8 mouse cellular contexts compared by ENCODE assay signal in genomic region chr8:120667561-120668373, GRCm38 (mm10). TPM values are rescaled to one million over a fixed set of nuclear protein-coding genes. Genes with fewer than 3 reads are reported as not detected.
DNase-seq lines count a peak whose midpoint lies in the region; ATAC-seq and TF ChIP-seq lines count a peak whose summit lies in the region.

Gm27021 (minus strand) TSS chr8:120668079.
Cox4i1 (plus strand) TSS chr8:120668222.

- H3K4me2 ChIP-seq in CH12.LX (ENCODE audit: insufficient read depth, low read depth, poor library complexity, severe bottlenecking) = peak within 1 kb of the TSS; percentile 100
- H3K4me2 ChIP-seq in forebrain, embryonic 12.5 days = peak within 1 kb of the TSS; percentile 83
- H3K4me2 ChIP-seq in heart, postnatal 0 days (ENCODE audit: low read depth, low read length) = peak within 1 kb of the TSS; percentile 88
- peak within 1 kb of the TSS; percentile 99 for H3K4me2 ChIP-seq in liver, embryonic 14.5 days (ENCODE audit: low read depth)
- H3K4me2 ChIP-seq in stomach, embryonic 15.5 days = peak within 1 kb of the TSS; percentile 85

- ATAC-seq in forebrain, embryonic 12.5 days (ENCODE audit: low FRiP score) = peak; percentile 93
- peak; percentile 96 for ATAC-seq in heart, postnatal 0 days (ENCODE audit: insufficient read depth, low read depth)
- ATAC-seq in liver, embryonic 14.5 days (ENCODE audit: insufficient read depth) = peak; percentile 94
- peak; percentile 94 for ATAC-seq in stomach, embryonic 15.5 days (ENCODE audit: insufficient read depth, low FRiP score, low read depth)

- no peaks in the 10 kb centered on the region for H3K27me3 ChIP-seq in CH12.LX (replicated peaks)
- H3K27me3 ChIP-seq in forebrain, embryonic 12.5 days = no peaks in the 10 kb centered on the region
- no peaks in the 10 kb centered on the region for H3K27me3 ChIP-seq in heart, postnatal 0 days (ENCODE audit: control insufficient read depth, insufficient read depth, low read length)
- no peaks in the 10 kb centered on the region for H3K27me3 ChIP-seq in liver, embryonic 14.5 days (ENCODE audit: control insufficient read depth, insufficient read depth, low read length)
- no peaks in the 10 kb centered on the region for H3K27me3 ChIP-seq in stomach, embryonic 15.5 days (replicated peaks)

- peak within 1 kb of the TSS; percentile 100 for H3K9ac ChIP-seq in CH12.LX (ENCODE audit: insufficient read depth, low read depth)
- H3K9ac ChIP-seq in forebrain, embryonic 12.5 days = peak within 1 kb of the TSS; percentile 96
- peak within 1 kb of the TSS; percentile 99 for H3K9ac ChIP-seq in heart, postnatal 0 days (replicated peaks; ENCODE audit: low read depth, low read length)
- H3K9ac ChIP-seq in liver, embryonic 14.5 days (replicated peaks) = peak within 1 kb of the TSS; percentile 89
- peak within 1 kb of the TSS; percentile 96 for H3K9ac ChIP-seq in stomach, embryonic 15.5 days

- in situ Hi-C loops in CH12.LX (cut with MboI; ENCODE audit: low pct_ligation_motif_present, low pct_unique_long_range_greater_than_20kb, low sequenced_read_pairs) = no loop called here

- no peaks in the 10 kb centered on the region for H3K9me3 ChIP-seq in CH12.LX (replicated peaks; ENCODE audit: low read length)
- no peaks in the 10 kb centered on the region for H3K9me3 ChIP-seq in forebrain, embryonic 12.5 days
- no peaks in the 10 kb centered on the region for H3K9me3 ChIP-seq in heart, postnatal 0 days (replicated peaks; ENCODE audit: control insufficient read depth, low read length)
- no peaks in the 10 kb centered on the region for H3K9me3 ChIP-seq in liver, embryonic 14.5 days (ENCODE audit: control insufficient read depth, low read length)
- H3K9me3 ChIP-seq in stomach, embryonic 15.5 days = no peaks in the 10 kb centered on the region

- H3K36me3 ChIP-seq in CH12.LX (replicated peaks in 1 of 2; ENCODE audit: control insufficient read depth in 1 of 2, insufficient read depth in 1 of 2, low read length in 1 of 2) = peaks cover 32 to 59% of the 10 kb centered on the region in 2 experiments
- peaks cover 31% of the 10 kb centered on the region for H3K36me3 ChIP-seq in forebrain, embryonic 12.5 days (replicated peaks)
- peaks cover 36% of the 10 kb centered on the region for H3K36me3 ChIP-seq in heart, postnatal 0 days (replicated peaks; ENCODE audit: control insufficient read depth, insufficient read depth, low read length)
- H3K36me3 ChIP-seq in liver, embryonic 14.5 days (replicated peaks; ENCODE audit: control insufficient read depth, insufficient read depth, low read depth) = peaks cover 26% of the 10 kb centered on the region
- peaks cover 25% of the 10 kb centered on the region for H3K36me3 ChIP-seq in stomach, embryonic 15.5 days

- WGBS in forebrain, embryonic 12.5 days = under 1% methylated on average over 95 of the region's 105 CpGs
- 0% methylated on average over 72 of the region's 105 CpGs for WGBS in heart, postnatal 0 days
- under 1% methylated on average over 105 of the region's 105 CpGs for WGBS in liver, embryonic 14.5 days (ENCODE audit: insufficient replicate concordance)
- WGBS in stomach, embryonic 15.5 days = under 1% methylated on average over 105 of the region's 105 CpGs

- peaks cover 16 to 52% of the 10 kb centered on the region in 2 experiments for H3K4me1 ChIP-seq in CH12.LX (ENCODE audit: control insufficient read depth in 1 of 2, insufficient read depth in 2 of 2)
- peaks cover 51% of the 10 kb centered on the region for H3K4me1 ChIP-seq in forebrain, embryonic 12.5 days
- peaks cover 28% of the 10 kb centered on the region for H3K4me1 ChIP-seq in heart, postnatal 0 days (ENCODE audit: control insufficient read depth, insufficient read depth)
- H3K4me1 ChIP-seq in liver, embryonic 14.5 days (replicated peaks; ENCODE audit: control insufficient read depth in 2 of 2, insufficient read depth in 2 of 2, low read length in 1 of 2) = peaks cover 11 to 18% of the 10 kb centered on the region in 2 experiments
- H3K4me1 ChIP-seq in stomach, embryonic 15.5 days = peaks cover 47% of the 10 kb centered on the region

- TF ChIP-seq POLR2A in CH12.LX (IDR thresholded peaks at IDR 0.05; ENCODE audit: low read depth, low read length) = peak; percentile 98

- DNase-seq in CH12.LX (ENCODE audit: extremely low read depth) = peak; percentile 90
- peak; percentile 85 for DNase-seq in c-Kit-positive CD71-positive TER-119-negative erythroid progenitor cells, embryonic 14.5 days (ENCODE audit: low read depth)
- DNase-seq in heart, postnatal 0 days (ENCODE audit: low spot score) = peak; percentile 95
- peak; percentile 95 to 98 for DNase-seq in kidney, postnatal 36 days
- DNase-seq in liver, embryonic 14.5 days (ENCODE audit: low read depth in 3 of 3, low spot score in 3 of 3) = peak; percentile 87 to 90 (median 88)
- DNase-seq in neural tube, embryonic 10.5 days (ENCODE audit: extremely low spot score, low spot score) = peak; percentile 97

- TF ChIP-seq CTCF in CH12.LX (conservative IDR thresholded peaks at IDR 0.05 in 1 of 2, IDR thresholded peaks at IDR 0.05 in 1 of 2; ENCODE audit: low read depth in 2 of 2, low read length in 2 of 2) = no peak
- TF ChIP-seq CTCF in heart, postnatal 0 days (IDR thresholded peaks at IDR 0.05; ENCODE audit: low read depth) = no peak
- TF ChIP-seq CTCF in liver, embryonic 14.5 days (IDR thresholded peaks at IDR 0.05; ENCODE audit: low read depth) = peak; percentile 31

- peak within 1 kb of the TSS; percentile 80 to 97 (median 96) for H3K4me3 ChIP-seq in CH12.LX (replicated peaks in 1 of 3; ENCODE audit: low read depth in 2 of 3, low read length in 2 of 3, poor library complexity in 1 of 3)
- peak within 1 kb of the TSS; percentile 94 for H3K4me3 ChIP-seq in forebrain, embryonic 12.5 days (replicated peaks)
- peak within 1 kb of the TSS; percentile 87 for H3K4me3 ChIP-seq in heart, postnatal 0 days (ENCODE audit: low read depth, low read length)
- peak within 1 kb of the TSS; percentile 86 to 95 for H3K4me3 ChIP-seq in liver, embryonic 14.5 days (ENCODE audit: insufficient read depth in 1 of 2, low read depth in 2 of 2, low read length in 2 of 2)
- peak within 1 kb of the TSS; percentile 97 for H3K4me3 ChIP-seq in stomach, embryonic 15.5 days (replicated peaks)

- H3K79me2 ChIP-seq in CH12.LX (replicated peaks; ENCODE audit: control insufficient read depth, extremely low read depth, insufficient read depth, poor library complexity, severe bottlenecking) = peaks cover 61% of the 10 kb centered on the region

- dilution Hi-C loops in CH12.LX (cut with MboI; ENCODE audit: extremely low pct_ligation_motif_present, extremely low pct_unique_long_range_greater_than_20kb, low sequenced_read_pairs) = no loop called here

- peak within 1 kb of the TSS; percentile 62 for H3K27ac ChIP-seq in CH12.LX (ENCODE audit: insufficient read depth, low read depth)
- H3K27ac ChIP-seq in forebrain, embryonic 12.5 days = peak within 1 kb of the TSS; percentile 88
- peak within 1 kb of the TSS; percentile 98 for H3K27ac ChIP-seq in heart, postnatal 0 days (ENCODE audit: low read depth)
- H3K27ac ChIP-seq in liver, embryonic 14.5 days = peak within 1 kb of the TSS; percentile 86
- H3K27ac ChIP-seq in stomach, embryonic 15.5 days = peak within 1 kb of the TSS; percentile 84

- no peak for TF ChIP-seq EP300 in CH12.LX (IDR thresholded peaks at IDR 0.05; ENCODE audit: low read length)
- TF ChIP-seq EP300 in heart, postnatal 0 days (IDR thresholded peaks at IDR 0.05; ENCODE audit: low read depth) = no peak
- no peak for TF ChIP-seq EP300 in liver, embryonic 14.5 days (IDR thresholded peaks at IDR 0.05; ENCODE audit: low read depth)

- TF ChIP-seq RAD21 in CH12.LX (IDR thresholded peaks at IDR 0.05; ENCODE audit: low read depth, low read length) = no peak

TF ChIP-seq in CH12.LX, 34 proteins besides CTCF, POLR2A, EP300 and RAD21 (continues in another document):
- TF ChIP-seq POLR2AphosphoS2 (IDR thresholded peaks at IDR 0.05; ENCODE audit: low read depth, low read length) = peak; percentile 87; the same call in 1 of the 2 replicates
- TF ChIP-seq PAX5 (IDR thresholded peaks at IDR 0.05; ENCODE audit: low read length) = no peak
- TF ChIP-seq ELF1 (IDR thresholded peaks at IDR 0.05; ENCODE audit: low read depth, low read length) = peak; percentile 86
- TF ChIP-seq HCFC1 (IDR thresholded peaks at IDR 0.05; ENCODE audit: low read depth, low read length) = peak; percentile 74
- 0 out of 2 replicates have a peak, but pooled peaks have one; percentile 24 for TF ChIP-seq MXI1 (IDR thresholded peaks at IDR 0.05; ENCODE audit: low read depth, low read length)
- no peak for TF ChIP-seq NRF1 (IDR thresholded peaks at IDR 0.05; ENCODE audit: low read depth, low read length)
- peak; percentile 91 for TF ChIP-seq ZMIZ1 (IDR thresholded peaks at IDR 0.05; ENCODE audit: low read depth, low read length)
- TF ChIP-seq CHD2 (IDR thresholded peaks at IDR 0.05; ENCODE audit: low read length) = peak; percentile 96
- TF ChIP-seq NELFE (IDR thresholded peaks at IDR 0.05; ENCODE audit: low read depth, low read length) = peak; percentile 92
- peak; percentile 40; the same call in 1 of the 2 replicates for TF ChIP-seq MAX (IDR thresholded peaks at IDR 0.05; ENCODE audit: low read length)
- no peak for TF ChIP-seq JUN (IDR thresholded peaks at IDR 0.05; ENCODE audit: insufficient read depth, low read depth, low read length)

RNA-seq across cellular contexts. Expression of gene Gm27021, which starts in this region (rescaled TPM):
- 0.97 and 1.1 TPM in 2 replicates for total RNA-seq in CH12.LX (2012; rRNA removed)
- 0.49 and 1.0 TPM in 2 replicates for total RNA-seq in CH12.LX (2014; rRNA removed)
- polyA plus RNA-seq in CH12.LX (2012; ENCODE audit: insufficient read length, low read depth) = 0.49 TPM in 1 of 2 replicates, not detected in the other
- polyA plus RNA-seq in forebrain, embryonic 12.5 days (2016; fragmentation: Nextera tagmentation; extraction: Ambion mirVana) = 4.3 and 4.4 TPM in 2 replicates
- 1.1 TPM in 1 of 2 replicates, not detected in the other for total RNA-seq in heart, postnatal 0 days (2014; rRNA removed; ENCODE audit: low replicate concordance)
- 0.63 and 5.4 TPM in 2 replicates for polyA plus RNA-seq in heart, postnatal 0 days (2015; fragmentation: Nextera tagmentation; extraction: Ambion mirVana)
- polyA plus RNA-seq in liver, embryonic 14.5 days (2012; rRNA removed) = 0.30 and 0.38 TPM in 2 replicates
- polyA plus RNA-seq in liver, embryonic 14.5 days (2014; fragmentation: Nextera tagmentation; extraction: Ambion mirVana) = not detected in 2 replicates
- 2.0 and 3.0 TPM in 2 replicates for polyA plus RNA-seq in stomach, embryonic 15.5 days (2015; fragmentation: Nextera tagmentation; extraction: Ambion mirVana)

RNA-seq across cellular contexts. Expression of gene Cox4i1, which starts in this region (rescaled TPM):
- 890 and 970 TPM in 2 replicates for total RNA-seq in CH12.LX (2012; rRNA removed)
- total RNA-seq in CH12.LX (2014; rRNA removed) = 519 and 596 TPM in 2 replicates
- polyA plus RNA-seq in CH12.LX (2012; ENCODE audit: insufficient read length, low read depth) = 673 and 711 TPM in 2 replicates
- polyA plus RNA-seq in forebrain, embryonic 12.5 days (2016; fragmentation: Nextera tagmentation; extraction: Ambion mirVana) = 803 and 809 TPM in 2 replicates
- 1,751 and 2,021 TPM in 2 replicates for total RNA-seq in heart, postnatal 0 days (2014; rRNA removed; ENCODE audit: low replicate concordance)
- 4,528 and 4,822 TPM in 2 replicates for polyA plus RNA-seq in heart, postnatal 0 days (2015; fragmentation: Nextera tagmentation; extraction: Ambion mirVana)
- polyA plus RNA-seq in liver, embryonic 14.5 days (2012; rRNA removed) = 383 and 573 TPM in 2 replicates
- polyA plus RNA-seq in liver, embryonic 14.5 days (2014; fragmentation: Nextera tagmentation; extraction: Ambion mirVana) = 701 and 721 TPM in 2 replicates
- 1,112 and 1,167 TPM in 2 replicates for polyA plus RNA-seq in stomach, embryonic 15.5 days (2015; fragmentation: Nextera tagmentation; extraction: Ambion mirVana)

Comparison
In these comparisons a context has a peak if more than half of its experiments do, and no peak if none do; other contexts are left out.
1. Peak in every context shown above with its lines: DNase-seq, ATAC-seq, H3K4me3 ChIP-seq and H3K27ac ChIP-seq.